In the genomic region with DNA sequence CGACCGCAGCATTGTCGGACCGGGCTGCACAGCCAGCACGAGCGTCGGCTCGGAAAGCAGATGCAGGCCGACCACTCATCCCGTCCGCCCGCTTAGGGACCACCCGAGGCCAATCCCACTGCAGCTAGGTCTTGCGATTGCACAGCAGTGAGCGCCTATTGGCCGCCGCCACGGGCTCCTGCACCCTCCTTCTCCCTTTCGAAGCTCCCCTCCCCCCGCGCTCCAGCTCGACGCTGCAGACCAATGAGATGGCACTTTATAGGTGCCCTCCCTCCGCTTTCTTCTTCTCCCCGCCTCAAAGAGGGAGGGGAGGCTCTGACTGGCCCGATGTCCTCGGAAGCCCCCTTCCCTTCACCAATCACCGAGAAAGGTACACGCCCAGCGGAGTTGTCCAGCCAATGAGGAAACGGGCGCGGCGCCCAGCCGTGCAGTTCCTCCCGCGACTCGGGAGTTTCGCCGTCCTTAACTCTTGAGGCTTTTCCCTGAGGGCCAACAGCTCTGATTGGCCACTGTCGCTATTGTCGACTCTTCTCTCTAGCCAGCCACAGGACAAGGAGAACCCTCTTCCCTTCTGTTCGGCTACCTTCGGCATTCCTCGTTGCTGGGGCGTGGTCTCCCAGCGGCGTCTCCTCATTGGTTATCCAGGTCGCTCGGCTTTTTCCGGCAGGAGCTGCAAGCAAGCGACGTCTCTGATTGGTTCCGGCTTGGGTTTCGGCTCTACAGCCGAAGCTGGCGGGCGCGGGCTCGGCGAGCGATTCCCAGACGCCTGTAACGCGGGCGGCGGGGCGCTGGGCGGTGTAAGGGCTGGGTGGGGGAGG, we compare ENCODE assay signal across 8 mouse cellular contexts. TPM values are rescaled to one million over a fixed set of nuclear protein-coding genes. Genes with fewer than 3 reads are reported as not detected.
A peak's percentile ranks its signal among the peaks of the same experiment; 100 is the strongest.
DNase-seq lines count a peak whose midpoint lies in the region; ATAC-seq and TF ChIP-seq lines count a peak whose summit lies in the region.

TSS of gene Gsk3b (plus strand) at position 373 of the 818 bp plus-strand sequence.

- H3K9ac ChIP-seq in hindbrain, postnatal 0 days (replicated peaks; ENCODE audit: low read length), result peak within 1 kb of the TSS; percentile 93

- no peak for TF ChIP-seq CTCF in gastrocnemius, adult 2 months (IDR thresholded peaks at IDR 0.05)
- TF ChIP-seq CTCF in hindbrain, postnatal 0 days (IDR thresholded peaks at IDR 0.05; ENCODE audit: low read depth), result no peak
- TF ChIP-seq CTCF in left cerebral cortex, adult 2 months (IDR thresholded peaks at IDR 0.05), result no peak

- intact Hi-C loops in gastrocnemius, adult 2 months (cut with DNase I), result loop anchor here (2.0 to 5.0 kb wide), 2 partner anchors 48 to 222 kb away; partner anchors contain the start of gene Lrrc58
- intact Hi-C loops in left cerebral cortex, adult 2 months (cut with DNase I), result loop anchor here (1.0 to 5.0 kb wide), 3 partner anchors 97 to 220 kb away; partner anchors contain the start of gene Lrrc58

- no peaks in the 10 kb centered on the region for H3K27me3 ChIP-seq in hindbrain, postnatal 0 days (ENCODE audit: insufficient read depth, low read length)

- H3K36me3 ChIP-seq in hindbrain, postnatal 0 days (ENCODE audit: insufficient read depth, low read length), result no peaks in the 10 kb centered on the region

- peak; percentile 100 for DNase-seq in ZHBTc4 (ENCODE audit: low read depth, low spot score)
- DNase-seq in gastrocnemius, adult 2 months, result peak; percentile 99
- DNase-seq in hindbrain, postnatal 0 days (ENCODE audit: low spot score), result peak; percentile 100
- DNase-seq in left cerebral cortex, adult 2 months (ENCODE audit: extremely low spot score in 1 of 2, low spot score in 2 of 2), result peak; percentile 99 to 100
- peak; percentile 100 for DNase-seq in right cerebral cortex, adult 2 months (ENCODE audit: low spot score in 2 of 2)
- peak; percentile 99 for DNase-seq in urinary bladder, postnatal 14 days (ENCODE audit: low spot score)

- H3K4me2 ChIP-seq in hindbrain, postnatal 0 days (ENCODE audit: low read depth, low read length), result peak within 1 kb of the TSS; percentile 69

- H3K27ac ChIP-seq in gastrocnemius, adult 2 months, result peak within 1 kb of the TSS; percentile 99
- H3K27ac ChIP-seq in hindbrain, postnatal 0 days, result peak within 1 kb of the TSS; percentile 100
- H3K27ac ChIP-seq in left cerebral cortex, adult 2 months, result peak within 1 kb of the TSS; percentile 99

- peak; percentile 79 for ATAC-seq in common myeloid progenitor, adult 5-6 weeks (replicated peaks; ENCODE audit: low read depth, poor library complexity, severe bottlenecking)
- peak; percentile 95 for ATAC-seq in hindbrain, postnatal 0 days
- peak; percentile 76 for ATAC-seq in megakaryocyte, adult 5-6 weeks (ENCODE audit: poor library complexity, severe bottlenecking)

- H3K4me1 ChIP-seq in hindbrain, postnatal 0 days (ENCODE audit: insufficient read depth, low read length), result peaks cover under 1% of the 10 kb centered on the region; the same call in 1 of the 2 replicates

- WGBS in hindbrain, postnatal 0 days, result 1% methylated on average over 65 of the region's 69 CpGs

- H3K4me3 ChIP-seq in gastrocnemius, adult 2 months, result peak within 1 kb of the TSS; percentile 87
- peak within 1 kb of the TSS; percentile 95 for H3K4me3 ChIP-seq in hindbrain, postnatal 0 days (ENCODE audit: low read length)
- H3K4me3 ChIP-seq in left cerebral cortex, adult 2 months, result peak within 1 kb of the TSS; percentile 98

- no peaks in the 10 kb centered on the region for H3K9me3 ChIP-seq in hindbrain, postnatal 0 days (ENCODE audit: low read length)

RNA-seq across cellular contexts. Expression of gene Gsk3b, which starts in this region (rescaled TPM):
- 44.9 and 50.9 TPM in 2 replicates for total RNA-seq in common myeloid progenitor, adult 5-6 weeks (2017)
- total RNA-seq in gastrocnemius, adult 2 months (2021), result 10 to 100 TPM; 60.7 to 67.3 TPM
- 112 and 129 TPM in 2 replicates for total RNA-seq in hindbrain, postnatal 0 days (2014; rRNA removed)
- polyA plus RNA-seq in hindbrain, postnatal 0 days (2015; fragmentation: Nextera tagmentation; extraction: Ambion mirVana), result 142 and 149 TPM in 2 replicates
- total RNA-seq in left cerebral cortex, adult 2 months (2021), result 100 to 1,000 TPM; 179 to 181 TPM
- total RNA-seq in megakaryocyte, adult 5-6 weeks (2015), result 64.2 and 73.2 TPM in 2 replicates
- 34.2 and 34.5 TPM in 2 replicates for total RNA-seq in megakaryocyte, adult 5-6 weeks (2017)

Comparison
In these comparisons a context has a peak if more than half of its experiments do, and no peak if none do; other contexts are left out.
1. Peak in every context shown above with its lines: DNase-seq, ATAC-seq, H3K4me3 ChIP-seq and H3K27ac ChIP-seq.